Mouse (Mus musculus): Measurements from ENCODE around the gene Fmnl2. TPM values are rescaled to one million over a fixed set of nuclear protein-coding genes. Genes with fewer than 3 reads are reported as not detected.

Fmnl2 gene
- polyA plus RNA-seq, 1 experiment = 0.77 TPM

DNA sequence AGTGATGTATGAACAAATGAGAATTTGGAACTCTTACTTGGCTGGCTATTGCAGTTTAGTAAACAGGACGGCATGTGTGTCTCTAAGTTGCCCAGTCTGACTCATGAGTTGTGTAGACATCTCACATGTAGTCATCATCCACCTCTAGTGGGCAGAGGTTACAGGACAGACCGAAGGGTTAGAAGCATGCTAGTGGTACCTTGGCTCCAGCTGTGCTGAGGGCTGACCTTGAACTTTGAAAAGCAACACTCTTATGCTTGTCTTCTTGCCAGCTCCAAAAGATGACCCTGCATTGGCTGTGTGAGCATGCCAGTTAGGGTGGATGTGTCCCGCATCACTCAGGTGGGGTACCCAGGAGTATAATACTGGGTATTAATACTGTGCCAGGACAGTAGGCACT, 142.8 kb downstream of the Fmnl2 start:
- DNase-seq (ENCODE audit: low read depth, low spot score) = no peak
- 83% methylated on average over 3 of the region's 3 CpGs for WGBS

DNA sequence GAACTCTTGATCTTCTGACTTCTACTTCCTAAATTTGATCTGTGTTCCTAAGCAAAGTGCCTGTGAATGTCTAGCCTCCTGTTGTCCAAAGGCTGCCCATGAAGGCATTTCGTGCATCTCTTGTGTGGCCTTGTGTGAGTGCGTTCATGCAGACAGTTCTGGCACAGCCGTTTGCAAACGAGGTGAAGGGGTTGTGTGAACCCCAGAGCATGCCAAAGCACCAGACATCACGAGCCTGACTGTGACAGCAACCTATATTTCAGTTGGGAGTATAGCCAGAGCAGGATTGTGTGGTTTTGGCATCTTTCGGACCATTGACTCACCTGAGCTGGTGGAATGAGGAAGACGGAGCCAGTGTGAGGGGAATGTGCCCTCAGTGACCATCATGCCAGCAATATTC, 148.5 kb downstream of the Fmnl2 start:
- DNase-seq (ENCODE audit: low read depth, low spot score) = no peak
- WGBS = 86% methylated on average over 7 of the region's 7 CpGs

DNA sequence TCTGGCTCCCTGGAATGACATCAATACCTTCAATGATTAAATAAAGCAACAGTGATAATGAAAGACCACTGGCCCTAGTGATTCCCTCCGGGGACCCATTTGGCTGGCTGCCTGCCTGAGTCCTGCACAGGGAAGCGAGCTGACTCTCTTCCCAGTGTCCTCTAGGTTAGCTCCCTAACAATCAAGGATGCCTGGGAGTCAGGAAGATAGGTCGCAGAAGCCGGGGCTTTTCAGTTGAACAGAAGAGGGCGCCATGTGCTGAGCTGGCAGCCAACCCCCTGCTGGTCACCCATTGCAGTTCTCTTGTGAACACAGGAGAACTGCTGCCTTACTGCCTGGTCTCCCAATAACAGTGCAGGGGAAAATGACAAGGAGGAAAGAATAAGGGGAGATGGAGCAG, 149.5 kb downstream of the Fmnl2 start:
- 27% methylated on average over 5 of the region's 5 CpGs for WGBS

DNA sequence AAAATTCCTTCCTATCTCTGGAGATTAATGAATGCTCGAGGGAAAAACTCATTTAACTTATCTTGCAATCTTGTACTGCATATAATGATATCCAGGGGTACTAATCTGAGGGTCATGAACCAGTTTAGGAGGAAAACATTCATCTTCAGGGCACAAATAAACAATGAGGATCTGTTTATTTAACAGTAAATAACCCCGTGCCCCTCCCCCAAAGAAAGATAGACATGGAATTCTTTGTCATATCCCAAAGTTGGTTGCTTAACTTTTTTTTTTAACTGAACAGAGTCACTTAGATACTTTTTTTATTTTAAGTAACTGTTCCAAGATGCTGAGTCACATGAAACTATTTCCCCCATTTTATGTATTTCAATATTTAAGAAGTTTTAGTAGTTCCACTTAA, 155.4 kb downstream of the Fmnl2 start:
- WGBS = 61% methylated on average over 2 of the region's 2 CpGs
- DNase-seq (ENCODE audit: low read depth, low spot score) = no peak

More for the DNA sequence above, 149.5 kb downstream of the Fmnl2 start:
- no peak for DNase-seq (ENCODE audit: low read depth, low spot score)

GRCm38 (mm10) chr2:53014451-53014850, 156.8 kb downstream of the Fmnl2 start:
- DNase-seq (ENCODE audit: low read depth, low spot score) = no peak
- WGBS = 82% methylated on average over 5 of the region's 5 CpGs

DNA sequence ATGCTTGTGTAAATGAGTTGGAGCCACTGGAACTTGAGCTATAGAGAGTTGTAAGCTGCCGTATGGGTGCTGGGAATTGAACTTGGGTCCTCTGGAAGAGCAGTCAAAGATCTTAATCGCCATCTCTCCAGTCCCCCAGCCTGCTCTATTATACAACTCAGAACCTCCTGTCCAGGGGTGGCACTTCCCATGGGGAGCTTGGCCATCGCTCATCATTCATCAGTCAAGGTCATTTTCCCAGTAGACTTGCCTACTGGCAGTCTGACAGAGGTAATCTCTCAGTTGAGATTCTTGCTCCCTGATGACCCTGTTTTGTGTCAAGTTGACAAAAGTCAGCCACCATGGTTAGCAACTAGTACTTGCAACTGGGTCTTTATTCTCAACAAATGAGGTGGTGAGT, 165.3 kb downstream of the Fmnl2 start:
- 97% methylated on average over 3 of the region's 3 CpGs for WGBS
- no peak for DNase-seq (ENCODE audit: low read depth, low spot score)

DNA sequence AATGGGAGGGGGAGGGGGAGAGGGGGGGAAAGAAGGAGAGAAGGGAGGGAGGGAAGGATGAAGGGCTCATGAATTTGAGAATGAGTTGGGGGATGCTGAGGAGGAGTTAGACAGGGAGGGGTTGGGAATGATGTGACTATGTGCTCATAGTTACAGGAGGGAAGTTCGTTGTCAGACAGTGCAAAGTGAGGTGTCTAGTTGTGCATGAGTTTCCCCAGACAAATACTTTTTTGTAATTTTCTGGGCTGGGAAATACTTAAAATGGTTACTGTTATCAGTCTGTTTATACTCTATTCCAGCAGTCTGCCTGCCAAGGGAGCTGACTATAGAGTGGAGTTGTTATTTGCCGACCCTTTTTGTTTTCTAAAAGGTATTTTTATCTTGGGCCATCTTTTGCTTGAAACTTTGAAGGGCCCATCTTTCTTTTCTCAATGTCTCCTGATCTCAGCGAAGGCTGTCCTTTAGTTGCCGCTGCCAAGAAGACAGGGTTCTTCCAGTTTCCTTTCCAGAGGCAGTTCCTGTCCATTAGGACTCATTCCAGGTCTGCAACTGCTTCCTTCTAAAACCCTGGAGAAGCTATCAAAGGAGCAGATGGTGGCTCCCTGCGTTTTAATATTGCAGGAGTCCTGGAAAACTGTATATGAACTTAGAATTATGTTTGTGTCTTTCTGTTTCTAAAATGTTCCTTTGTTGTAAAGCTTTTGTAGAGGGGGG, 168.6 kb downstream of the Fmnl2 start:
- 61% methylated on average over 5 of the region's 5 CpGs for WGBS
- DNase-seq (ENCODE audit: low read depth, low spot score) = no peak

- WGBS = 79% methylated on average over 1 of the region's 1 CpGs
- no peak for DNase-seq (ENCODE audit: low read depth, low spot score)
These were observed 171.2 kb downstream of the Fmnl2 start for GRCm38 (mm10) chr2:53028868-53029267.

- no peak for DNase-seq (ENCODE audit: low read depth, low spot score)
- 72% methylated on average over 7 of the region's 7 CpGs for WGBS
These were observed 172.2 kb downstream of the Fmnl2 start for GRCm38 (mm10) chr2:53029716-53030431.

DNA sequence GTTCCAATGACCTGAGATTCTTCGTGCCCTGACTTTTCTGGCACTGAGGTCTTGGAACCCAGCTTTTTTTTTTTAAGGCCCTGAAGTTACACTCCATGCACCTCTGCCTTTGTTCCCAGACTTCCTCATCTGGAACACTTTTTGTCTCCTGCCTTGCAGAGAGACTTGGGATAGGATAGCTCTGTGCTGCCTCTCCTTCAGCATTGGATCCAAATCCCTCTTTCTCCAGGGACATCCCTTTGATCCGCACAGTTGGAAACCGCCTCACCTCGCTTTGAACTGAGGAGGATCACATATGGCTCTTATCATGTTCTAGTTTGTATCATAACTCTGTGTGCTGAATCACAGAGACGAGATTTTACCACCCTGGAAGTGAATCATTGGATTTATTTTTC, 172.8 kb downstream of the Fmnl2 start:
- WGBS = 73% methylated on average over 5 of the region's 5 CpGs
- no peak for DNase-seq (ENCODE audit: low read depth, low spot score)

GRCm38 (mm10) chr2:53038253-53038652, 180.6 kb downstream of the Fmnl2 start:
- WGBS = 82% methylated on average over 2 of the region's 2 CpGs
- DNase-seq (ENCODE audit: low read depth, low spot score) = no peak

DNA sequence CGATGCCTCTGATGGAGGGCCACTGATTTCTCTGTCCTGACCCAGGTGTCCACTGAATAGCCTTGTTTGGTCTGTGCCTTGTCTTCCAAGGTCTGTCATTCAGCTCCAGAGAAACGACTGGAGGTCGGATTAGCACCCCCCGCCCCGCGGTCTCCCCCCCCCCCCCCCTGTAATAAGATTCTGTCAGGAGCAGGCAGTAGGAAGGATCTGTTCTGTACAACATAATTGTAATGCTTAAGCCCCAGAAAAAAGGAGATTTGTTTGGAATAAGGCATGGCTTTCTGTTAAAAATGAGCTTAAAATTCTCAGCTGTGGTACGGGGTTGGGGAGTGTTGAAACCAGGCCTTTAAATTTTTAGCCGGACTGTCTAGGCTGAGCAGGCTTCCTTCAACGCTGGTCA, 181.1 kb downstream of the Fmnl2 start:
- 57% methylated on average over 9 of the region's 9 CpGs for WGBS
- no peak for DNase-seq (ENCODE audit: low read depth, low spot score)

DNA sequence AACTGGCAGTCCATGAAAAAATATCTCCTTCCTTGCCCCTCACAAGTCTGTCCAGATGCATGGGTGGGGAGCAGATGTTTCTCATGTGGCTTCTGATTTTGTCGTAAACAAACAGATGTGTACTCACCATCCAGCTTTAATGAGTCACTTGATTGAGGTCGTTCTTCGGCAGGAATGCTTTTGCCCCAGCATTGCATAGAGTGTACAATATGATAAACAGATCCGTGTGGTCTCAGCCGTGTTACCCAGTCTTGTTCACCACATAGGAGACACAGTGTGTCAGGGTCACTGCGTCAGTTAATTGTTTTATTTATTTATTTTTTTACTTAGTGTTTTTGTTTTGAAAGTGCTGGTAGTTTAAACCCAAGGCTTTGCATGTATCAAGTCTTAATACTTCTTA, 189.4 kb downstream of the Fmnl2 start:
- WGBS = 72% methylated on average over 6 of the region's 6 CpGs
- DNase-seq (ENCODE audit: low read depth, low spot score) = no peak

GRCm38 (mm10) chr2:53047749-53048387, 190.2 kb downstream of the Fmnl2 start:
- WGBS = 95% methylated on average over 1 of the region's 1 CpGs

GRCm38 (mm10) chr2:53050376-53050775, 192.7 kb downstream of the Fmnl2 start:
- WGBS = 89% methylated on average over 6 of the region's 6 CpGs
- no peak for DNase-seq (ENCODE audit: low read depth, low spot score)

More at GRCm38 (mm10) chr2:53047749-53048387, 190.2 kb downstream of the Fmnl2 start:
- DNase-seq (ENCODE audit: low read depth, low spot score) = no peak

GRCm38 (mm10) chr2:53051502-53051901, 193.8 kb downstream of the Fmnl2 start:
- WGBS = 78% methylated on average over 8 of the region's 8 CpGs
- no peak for DNase-seq (ENCODE audit: low read depth, low spot score)

- no peak for DNase-seq (ENCODE audit: low read depth, low spot score)
- 75% methylated on average over 7 of the region's 7 CpGs for WGBS
These were observed 196.1 kb downstream of the Fmnl2 start for GRCm38 (mm10) chr2:53053714-53054113.

- WGBS = 85% methylated on average over 6 of the region's 6 CpGs
- no peak for DNase-seq (ENCODE audit: low read depth, low spot score)
These were observed 198.9 kb downstream of the Fmnl2 start for GRCm38 (mm10) chr2:53056556-53056955.

DNA sequence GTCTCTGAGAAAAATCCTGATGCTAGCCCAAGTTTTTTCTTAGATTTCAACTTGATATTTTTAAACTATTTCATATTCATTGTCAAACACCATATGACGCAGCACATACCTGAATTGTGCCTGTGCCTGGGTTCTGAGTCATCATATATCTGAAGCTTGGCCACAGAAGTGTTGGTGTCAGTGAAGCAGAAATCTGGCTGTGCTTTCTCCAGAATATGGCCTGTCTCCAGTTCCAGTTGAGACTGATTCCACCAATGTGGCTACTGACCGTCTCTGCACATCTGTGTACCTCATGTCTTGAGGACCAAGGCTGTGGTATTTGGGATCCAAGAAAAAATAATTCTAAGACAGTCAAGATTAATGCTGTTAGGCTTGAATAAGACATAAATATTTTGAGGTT, 199.6 kb downstream of the Fmnl2 start:
- DNase-seq (ENCODE audit: low read depth, low spot score) = no peak
- 84% methylated on average over 2 of the region's 2 CpGs for WGBS

GRCm38 (mm10) chr2:53061363-53062000, 203.8 kb downstream of the Fmnl2 start:
- 86% methylated on average over 9 of the region's 9 CpGs for WGBS

More at GRCm38 (mm10) chr2:53061363-53062000, 203.8 kb downstream of the Fmnl2 start:
- no peak for DNase-seq (ENCODE audit: low read depth, low spot score)
